Mouse (Mus musculus) myocyte (in vitro differentiated cells): ENCODE measurements at regions not wholly inside any gene's neighbourhood (a gene's known extent, or its start where the extent isn't known, plus 50 kb on each side); places are given as distances from the start of the nearest gene placed in this dataset.

Source experiments
- H3K27me3 ChIP-seq: one replicate; pipeline ENCODE4 v1.6.1; 2011; ENCODE audit not compliant: control insufficient read depth, insufficient read depth, insufficient read length
- H3K36me3 ChIP-seq: one replicate; pipeline ENCODE4 v1.6.1; 2011; ENCODE audit not compliant: control insufficient read depth, insufficient read depth
- H3K4me2 ChIP-seq: one replicate; pipeline ENCODE4 v1.6.1; 2011; ENCODE audit warnings: low read depth, control low read depth
- H3K4me3 ChIP-seq: one replicate; pipeline ENCODE4 v1.5.1; 2011; ENCODE audit warnings: mild to moderate bottlenecking, control low read depth, moderate library complexity
- H3K79me2 ChIP-seq: one replicate; pipeline ENCODE4 v1.6.1; 2011; ENCODE audit not compliant: control insufficient read depth, insufficient read depth
- H3ac ChIP-seq: one replicate; pipeline ENCODE4 v1.6.1; 2011; ENCODE audit not compliant: control insufficient read depth, insufficient read length
- CEBPB ChIP-seq: IDR thresholded peaks from 2 replicates; pipeline ENCODE4 v1.6.1; 2011; ENCODE audit warnings: mild to moderate bottlenecking, moderate library complexity; ENCODE audit not compliant: poor library complexity, insufficient read depth, severe bottlenecking
- E2F4 ChIP-seq: IDR thresholded peaks from one replicate; pipeline ENCODE4 v1.6.1; 2011; ENCODE audit warnings: mild to moderate bottlenecking, control low read depth, moderate library complexity; ENCODE audit not compliant: insufficient read depth
- MAX ChIP-seq: IDR thresholded peaks from one replicate; pipeline ENCODE4 v1.6.1; 2011; ENCODE audit warnings: low read depth, mild to moderate bottlenecking, control low read depth
- MYOD1 ChIP-seq, 3 experiments: IDR thresholded peaks; one replicate each; pipeline ENCODE4 v1.6.1; 2011; ENCODE audit warnings: control low read depth in 2 of 3, low read depth in 2 of 3, mild to moderate bottlenecking in 2 of 3, moderate library complexity in 1 of 3; ENCODE audit not compliant: insufficient read length in 2 of 3, control insufficient read depth in 1 of 3
- MYOG ChIP-seq, 3 experiments: IDR thresholded peaks; one replicate each; pipeline ENCODE4 v1.6.1; 2011; ENCODE audit warnings: control low read depth in 2 of 3, low read depth in 2 of 3, mild to moderate bottlenecking in 2 of 3; ENCODE audit not compliant: insufficient read length in 2 of 3, control insufficient read depth in 1 of 3, insufficient read depth in 1 of 3
- POLR2A ChIP-seq: IDR thresholded peaks from one replicate; pipeline ENCODE4 v1.6.1; 2011; ENCODE audit warnings: low read depth, mild to moderate bottlenecking, control low read depth, moderate library complexity; ENCODE audit not compliant: insufficient read length
- POLR2AphosphoS2 ChIP-seq: IDR thresholded peaks from one replicate; pipeline ENCODE4 v1.6.1; 2011; ENCODE audit warnings: low read depth, control low read depth; ENCODE audit not compliant: insufficient read length
- REST ChIP-seq: IDR thresholded peaks from one replicate; pipeline ENCODE4 v1.6.1; 2011; ENCODE audit warnings: mild to moderate bottlenecking, control low read depth, moderate library complexity; ENCODE audit not compliant: insufficient read depth, insufficient read length
- SRF ChIP-seq: IDR thresholded peaks from one replicate; pipeline ENCODE4 v1.6.1; 2011; ENCODE audit warnings: low read depth; ENCODE audit not compliant: control insufficient read depth, insufficient read length
- TCF12 ChIP-seq: IDR thresholded peaks from one replicate; pipeline ENCODE4 v1.6.1; 2011; ENCODE audit warnings: mild to moderate bottlenecking, control low read depth; ENCODE audit not compliant: poor library complexity, insufficient read depth, severe bottlenecking
- TCF3 ChIP-seq: IDR thresholded peaks from one replicate; pipeline ENCODE4 v1.6.1; 2011; ENCODE audit warnings: low read depth, control low read depth; ENCODE audit not compliant: insufficient read length
- USF1 ChIP-seq: IDR thresholded peaks from one replicate; pipeline ENCODE4 v1.6.1; 2011; ENCODE audit warnings: low read depth, mild to moderate bottlenecking, control low read depth, moderate library complexity

DNA sequence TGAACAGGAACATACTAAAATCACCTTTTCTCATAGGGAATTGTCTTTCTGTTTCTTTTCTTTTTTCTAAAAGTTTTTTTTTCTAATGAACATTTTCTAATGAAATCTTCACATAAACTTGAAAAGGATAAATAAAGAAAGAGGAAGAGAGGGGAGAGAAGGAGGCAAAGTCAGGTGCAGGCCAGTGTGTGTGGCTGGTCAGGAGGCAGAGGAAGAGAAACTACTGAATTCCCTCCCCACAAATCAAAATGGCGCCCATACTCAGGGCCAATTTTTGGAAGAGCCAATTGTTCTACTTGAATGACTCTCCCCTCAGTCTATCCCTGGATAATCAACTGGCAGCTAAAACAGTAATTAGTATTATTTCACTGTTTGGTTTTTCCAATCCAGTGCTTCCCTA, 152.0 kb downstream of the Cdc5l start:
- no peak overlapping the region for H3K4me3 ChIP-seq
- TF ChIP-seq POLR2AphosphoS2 (no peak), TCF3 (no peak), REST (no peak), USF1 (no peak), MYOG (IDR thresholded peaks at IDR 0.05; ENCODE audit: control insufficient read depth in 1 of 3, insufficient read depth in 1 of 3, insufficient read length in 2 of 3, low read depth in 2 of 3) (no peak), SRF (no peak), POLR2A (no peak)
- no peak overlapping the region for H3K4me2 ChIP-seq
- no peaks in the 10 kb centered on the region for H3K79me2 ChIP-seq
- no peaks in the 10 kb centered on the region for H3K27me3 ChIP-seq
- no peak overlapping the region for H3ac ChIP-seq
- H3K36me3 ChIP-seq, result no peaks in the 10 kb centered on the region

GRCm38 (mm10) chr17:45279811-45280205, 153.7 kb downstream of the Cdc5l start:
- no peak for TF ChIP-seq TCF12
- TF ChIP-seq REST, result no peak
- no peak for TF ChIP-seq POLR2A
- no peak for TF ChIP-seq POLR2AphosphoS2
- TF ChIP-seq USF1, result no peak
- TF ChIP-seq SRF, result no peak
- no peak for TF ChIP-seq MYOD1 (IDR thresholded peaks at IDR 0.05; ENCODE audit: control insufficient read depth in 1 of 3, insufficient read length in 2 of 3, low read depth in 2 of 3)
- no peak for TF ChIP-seq MYOG (IDR thresholded peaks at IDR 0.05; ENCODE audit: control insufficient read depth in 1 of 3, insufficient read depth in 1 of 3, insufficient read length in 2 of 3, low read depth in 2 of 3)
- Histone ChIP-seq H3K4me3 (no peak overlapping the region), H3K4me2 (no peak overlapping the region)

GRCm38 (mm10) chr17:45279075-45279810, 154.3 kb downstream of the Cdc5l start:
- TF ChIP-seq USF1 (no peak), REST (no peak), SRF (no peak)
- Histone ChIP-seq H3K79me2 (no peaks in the 10 kb centered on the region), H3K4me2 (no peak overlapping the region)

More at GRCm38 (mm10) chr17:45279811-45280205, 153.7 kb downstream of the Cdc5l start:
- Histone ChIP-seq H3K27me3 (no peaks in the 10 kb centered on the region), H3ac (no peak overlapping the region), H3K36me3 (no peaks in the 10 kb centered on the region), H3K79me2 (no peaks in the 10 kb centered on the region)

GRCm38 (mm10) chr17:45277516-45277915, 156.0 kb downstream of the Cdc5l start:
- Histone ChIP-seq H3ac (no peak overlapping the region), H3K79me2 (no peaks in the 10 kb centered on the region), H3K27me3 (no peaks in the 10 kb centered on the region), H3K4me3 (no peak overlapping the region), H3K36me3 (no peaks in the 10 kb centered on the region), H3K4me2 (no peak overlapping the region)
- TF ChIP-seq MYOD1 (IDR thresholded peaks at IDR 0.05; ENCODE audit: control insufficient read depth in 1 of 3, insufficient read length in 2 of 3, low read depth in 2 of 3), result no peak
- no peak for TF ChIP-seq E2F4
- TF ChIP-seq TCF3, result no peak
- TF ChIP-seq CEBPB, result no peak
- TF ChIP-seq REST, result no peak
- no peak for TF ChIP-seq POLR2AphosphoS2
- no peak for TF ChIP-seq TCF12
- no peak for TF ChIP-seq POLR2A
- no peak for TF ChIP-seq MYOG (IDR thresholded peaks at IDR 0.05; ENCODE audit: control insufficient read depth in 1 of 3, insufficient read depth in 1 of 3, insufficient read length in 2 of 3, low read depth in 2 of 3)
- TF ChIP-seq MAX, result no peak
- TF ChIP-seq SRF, result no peak
- TF ChIP-seq USF1, result no peak

More at GRCm38 (mm10) chr17:45279075-45279810, 154.3 kb downstream of the Cdc5l start:
- H3K36me3 ChIP-seq, result no peaks in the 10 kb centered on the region
- H3ac ChIP-seq, result no peak overlapping the region
- H3K4me3 ChIP-seq, result no peak overlapping the region
- no peaks in the 10 kb centered on the region for H3K27me3 ChIP-seq

GRCm38 (mm10) chr17:45276686-45277405, 156.7 kb downstream of the Cdc5l start:
- no peak for TF ChIP-seq SRF
- no peak for TF ChIP-seq USF1
- TF ChIP-seq TCF3, result no peak
- no peak for TF ChIP-seq POLR2AphosphoS2
- no peak for TF ChIP-seq E2F4
- TF ChIP-seq CEBPB, result no peak
- no peak for TF ChIP-seq TCF12
- TF ChIP-seq REST, result no peak
- no peak for TF ChIP-seq MYOG (IDR thresholded peaks at IDR 0.05; ENCODE audit: control insufficient read depth in 1 of 3, insufficient read depth in 1 of 3, insufficient read length in 2 of 3, low read depth in 2 of 3)
- TF ChIP-seq POLR2A, result no peak
- no peak for TF ChIP-seq MAX
- H3ac ChIP-seq, result no peak overlapping the region
- no peak overlapping the region for H3K4me3 ChIP-seq
- no peaks in the 10 kb centered on the region for H3K27me3 ChIP-seq
- H3K36me3 ChIP-seq, result no peaks in the 10 kb centered on the region
- no peak overlapping the region for H3K4me2 ChIP-seq
- no peaks in the 10 kb centered on the region for H3K79me2 ChIP-seq
